In the genomic region with DNA sequence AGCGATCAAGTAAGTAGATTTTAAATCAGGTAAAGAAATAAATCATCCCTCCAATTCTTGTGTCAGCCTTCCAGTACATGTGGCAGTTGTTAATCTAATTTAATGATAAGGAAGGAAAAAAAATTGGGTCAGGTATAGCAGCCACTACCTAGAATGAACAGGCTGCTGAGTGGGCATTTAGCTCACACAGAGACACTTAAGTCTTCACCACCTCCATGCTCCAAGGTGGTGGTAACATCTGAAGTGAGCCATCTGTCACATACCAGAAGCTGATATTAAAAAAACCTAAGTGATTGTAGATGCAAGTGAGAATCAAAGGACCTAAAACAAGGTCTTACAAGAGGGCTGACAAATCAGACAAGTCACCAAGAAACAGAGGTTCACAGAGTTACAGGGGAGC, we compare ENCODE assay signal across 23 mouse cellular contexts.
DNase-seq lines count a peak whose midpoint lies in the region; ATAC-seq lines count a peak whose summit lies in the region.
"Had no signal": no experiment of that assay in that cellular context is flagged by ENCODE, and none has a peak within 500 bp of the region (broad histone marks: within the 10 kb centered on the region; RNA-seq: fewer than 3 reads in every experiment).

No protein-coding gene starts in this region.

- peak; percentile 76; the same call in 1 of the 2 replicates for ATAC-seq in frontal cortex, adult (ENCODE audit: low TSS enrichment)
- ATAC-seq: activated CD4-positive, CD25-positive, alpha-beta regulatory T cell, adult 4 months; CD4-positive, CD25-positive, alpha-beta regulatory T cell, adult 4 months; forebrain, embryonic 14.5 days; Patski had no signal

- intact Hi-C loops in left cerebral cortex, postnatal 4 days (cut with DNase I): no loop called here

- DNase-seq in frontal cortex, postnatal 25 days (ENCODE audit: low spot score in 2 of 2): no peak
- DNase-seq in left cerebral cortex, adult 18-20 months (ENCODE audit: low spot score in 2 of 2): peak; percentile 3 to 33
- no peak for DNase-seq in left cerebral cortex, postnatal 4 days
- DNase-seq in right cerebral cortex, adult 2 months (ENCODE audit: low spot score in 2 of 2): peak; percentile 11 to 38
- DNase-seq in right cerebral cortex, postnatal 10 days (ENCODE audit: low spot score in 2 of 2): no peak
- peak; percentile 58 for DNase-seq in brain, adult 2 months (ENCODE audit: low read depth, low spot score)
- no peak for DNase-seq in ovary, postnatal 14 days (ENCODE audit: low spot score)
- DNase-seq: adrenal gland, adult 8-10 months; adrenal gland, postnatal 14 days; adrenal gland, postnatal 36 days; B cell, adult 2 months; cerebellum, adult 11 months; cerebellum, adult 18-20 months; cerebellum, adult 8-10 months; cerebellum, adult 9-11 months; cerebellum, postnatal 14 days; cerebellum, postnatal 36 days; embryo, embryonic 11 days had no signal

Comparison
In these comparisons a context has a peak if more than half of its experiments do, and no peak if none do; other contexts are left out.
1. DNase-seq: peak in left cerebral cortex, adult 18-20 months (2 of 2), right cerebral cortex, adult 2 months (2 of 2) and brain, adult 2 months (single experiment); none in frontal cortex, postnatal 25 days (0 of 2), left cerebral cortex, postnatal 4 days (single experiment), right cerebral cortex, postnatal 10 days (0 of 2) and ovary, postnatal 14 days (single experiment).